Mouse (Mus musculus) CD4-positive naive resting alpha-beta T cell, adult 76 days (primary cell): Measurements from ENCODE around the gene Sugct. TPM values are rescaled to one million over a fixed set of nuclear protein-coding genes. Genes with fewer than 3 reads are reported as not detected.

Experiments
- total RNA-seq: library from RNA; stranded (reverse); gene quantifications from one replicate; pipeline ENCODE4 v1.2.4, GENCODE M21; 2023

Gene Sugct
- total RNA-seq: not detected

DNA sequence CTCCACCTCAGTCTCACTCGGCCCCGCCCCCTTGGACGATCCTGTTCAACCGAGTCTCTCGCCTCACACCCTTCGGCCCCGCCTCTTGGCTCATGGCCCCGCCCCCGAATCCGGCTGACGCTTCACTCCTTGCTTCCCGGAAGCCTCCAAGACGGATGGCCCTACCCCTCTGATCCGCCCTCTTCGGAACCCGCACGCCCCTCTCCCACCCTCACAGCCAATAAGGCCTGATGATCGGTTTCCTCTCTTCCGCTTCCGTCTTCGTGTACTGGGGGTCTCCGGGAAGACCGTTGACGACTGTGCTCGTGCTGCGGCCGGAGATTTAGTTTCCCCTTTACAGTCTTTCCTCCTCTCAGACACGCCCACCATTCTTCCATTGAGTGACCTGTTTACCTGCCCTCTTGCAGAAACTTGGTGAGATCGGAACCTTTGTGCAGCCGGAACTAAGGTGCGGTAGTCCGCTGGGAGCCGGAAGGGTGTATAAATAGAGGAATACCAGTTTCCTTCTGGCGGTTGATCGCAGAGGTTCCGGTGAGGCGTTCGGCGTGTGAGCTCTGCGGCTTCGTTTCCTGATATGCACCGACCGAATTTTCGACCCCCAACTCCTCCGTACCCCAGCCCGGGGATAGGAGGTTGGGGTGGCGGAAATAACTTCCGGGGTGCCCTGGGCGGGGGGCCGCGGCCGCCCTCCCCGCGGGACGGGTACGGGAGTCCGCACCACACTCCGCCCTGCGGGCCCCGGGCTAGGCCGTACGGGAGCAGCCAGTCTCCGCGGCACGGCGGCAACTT, at the start of gene Sugct, which contains the start of gene Mplkip:
TSS of gene Sugct (minus strand) at position 643 of the 789 bp plus-strand sequence.
TSS of gene Mplkip (plus strand) at position 282 of the 789 bp plus-strand sequence.

Other genes starting within 250 kb of the Sugct start
- gene Mplkip, start 361 bp downstream of the Sugct start, total RNA-seq: 21.0 TPM
- 175 TPM for gene Cdk13, start 109.5 kb upstream of the Sugct start, total RNA-seq
- 30.0 TPM for gene Rala, start 248.7 kb upstream of the Sugct start, total RNA-seq